Comparison of ENCODE assay signal across 7 mouse cellular contexts in the genomic region with DNA sequence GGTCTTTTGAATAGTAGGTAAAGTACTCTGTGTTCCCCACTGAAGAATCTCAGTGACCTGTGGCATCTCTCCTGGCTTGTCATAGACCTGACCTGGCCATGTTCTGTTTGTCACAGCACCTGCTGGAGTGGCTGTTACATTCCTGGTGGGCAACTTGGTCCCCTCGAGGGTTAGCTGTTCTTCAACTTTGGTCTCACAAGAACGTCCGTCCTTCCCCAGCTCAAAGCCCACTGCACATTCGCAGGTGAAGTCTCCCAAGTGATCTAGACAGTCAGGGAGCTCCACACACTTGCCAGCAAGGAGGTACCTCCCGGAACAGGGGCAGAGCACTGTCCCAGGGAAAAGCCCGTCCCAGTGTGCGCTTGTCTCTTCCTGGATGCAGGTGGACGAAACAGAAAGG. TPM values are rescaled to one million over a fixed set of nuclear protein-coding genes. Genes with fewer than 3 reads are reported as not detected.
A peak's percentile ranks its signal among the peaks of the same experiment; 100 is the strongest.
DNase-seq lines count a peak whose midpoint lies in the region; ATAC-seq and TF ChIP-seq lines count a peak whose summit lies in the region.

No protein-coding gene starts in this region.

- H3K4me3 ChIP-seq in heart, embryonic 11.5 days (ENCODE audit: low read depth, low read length): peak overlapping the region; percentile 52
- H3K4me3 ChIP-seq in liver, embryonic 11.5 days (ENCODE audit: low read depth, low read length): peak overlapping the region; percentile 43
- H3K4me3 ChIP-seq in stomach, postnatal 0 days (ENCODE audit: low read depth, low read length): peak overlapping the region; percentile 43

- H3K27ac ChIP-seq in heart, embryonic 11.5 days (ENCODE audit: low read depth, low read length): no peak overlapping the region
- peak overlapping the region; percentile 53 for H3K27ac ChIP-seq in liver, embryonic 11.5 days (ENCODE audit: low read depth, low read length)
- H3K27ac ChIP-seq in stomach, postnatal 0 days (replicated peaks): peak overlapping the region; percentile 77

- DNase-seq in ovary, postnatal 14 days (ENCODE audit: low spot score): peak; percentile 0
- DNase-seq in ovary, postnatal 10 days (ENCODE audit: low spot score): no peak
- no peak for DNase-seq in liver, embryonic 11.5 days (ENCODE audit: low spot score)
- DNase-seq in stomach, postnatal 0 days (ENCODE audit: low spot score): peak; percentile 13
- no peak for DNase-seq in cerebellum, adult 11-12 months
- no peak for DNase-seq in thymus, postnatal 0 days (ENCODE audit: low spot score)

- no peaks in the 10 kb centered on the region for H3K36me3 ChIP-seq in heart, embryonic 11.5 days (ENCODE audit: control insufficient read depth, insufficient read depth, low read length)
- no peaks in the 10 kb centered on the region for H3K36me3 ChIP-seq in liver, embryonic 11.5 days (ENCODE audit: control insufficient read depth, insufficient read depth, low read length)
- H3K36me3 ChIP-seq in stomach, postnatal 0 days (ENCODE audit: control insufficient read depth, insufficient read depth, low read length): no peaks in the 10 kb centered on the region

- no peak for TF ChIP-seq EP300 in stomach, postnatal 0 days (optimal IDR thresholded peaks at IDR 0.05)

- peak overlapping the region; percentile 73 for H3K4me2 ChIP-seq in heart, embryonic 11.5 days
- H3K4me2 ChIP-seq in liver, embryonic 11.5 days: peak overlapping the region; percentile 68
- peak overlapping the region; percentile 72 for H3K4me2 ChIP-seq in stomach, postnatal 0 days (replicated peaks; ENCODE audit: low read depth)

- TF ChIP-seq CTCF in stomach, postnatal 0 days (IDR thresholded peaks at IDR 0.05; ENCODE audit: low read depth): no peak

- H3K9ac ChIP-seq in heart, embryonic 11.5 days (ENCODE audit: low read depth, low read length): peak overlapping the region; percentile 71
- H3K9ac ChIP-seq in liver, embryonic 11.5 days (ENCODE audit: low read depth, low read length): no peak overlapping the region; the same call in 1 of the 2 replicates
- H3K9ac ChIP-seq in stomach, postnatal 0 days (ENCODE audit: low read length): peak overlapping the region; percentile 57

- no peak for ATAC-seq in heart, embryonic 11.5 days (replicated peaks; ENCODE audit: insufficient number of reproducible peaks, low FRiP score, low TSS enrichment)
- no peak for ATAC-seq in liver, embryonic 11.5 days (replicated peaks; ENCODE audit: low FRiP score)
- no peak for ATAC-seq in stomach, postnatal 0 days (ENCODE audit: low FRiP score, low TSS enrichment)

- H3K4me1 ChIP-seq in heart, embryonic 11.5 days (ENCODE audit: control insufficient read depth, insufficient read depth, low read length): peaks cover 5% of the 10 kb centered on the region; the same call in 1 of the 2 replicates
- no peaks in the 10 kb centered on the region for H3K4me1 ChIP-seq in liver, embryonic 11.5 days (replicated peaks; ENCODE audit: control insufficient read depth, insufficient read depth, low read length)
- H3K4me1 ChIP-seq in stomach, postnatal 0 days (replicated peaks; ENCODE audit: control insufficient read depth, insufficient read depth): 0 out of 2 replicates have a peak, but pooled peaks cover 2% of the 10 kb centered on the region

- WGBS in heart, embryonic 11.5 days (ENCODE audit: insufficient replicate concordance): 21% methylated on average over 8 of the region's 8 CpGs
- WGBS in liver, embryonic 11.5 days: 33% methylated on average over 8 of the region's 8 CpGs
- WGBS in stomach, postnatal 0 days: 34% methylated on average over 8 of the region's 8 CpGs

- H3K27me3 ChIP-seq in heart, embryonic 11.5 days (ENCODE audit: control insufficient read depth, insufficient read depth, low read length): no peaks in the 10 kb centered on the region
- no peaks in the 10 kb centered on the region for H3K27me3 ChIP-seq in liver, embryonic 11.5 days (replicated peaks; ENCODE audit: control insufficient read depth, insufficient read depth, low read length)
- H3K27me3 ChIP-seq in stomach, postnatal 0 days (ENCODE audit: control insufficient read depth, insufficient read depth, low read length): no peaks in the 10 kb centered on the region

- H3K9me3 ChIP-seq in heart, embryonic 11.5 days (replicated peaks; ENCODE audit: control insufficient read depth, low read length): no peaks in the 10 kb centered on the region
- no peaks in the 10 kb centered on the region for H3K9me3 ChIP-seq in liver, embryonic 11.5 days (ENCODE audit: control insufficient read depth, low read length)
- H3K9me3 ChIP-seq in stomach, postnatal 0 days (ENCODE audit: control insufficient read depth, low read length): no peaks in the 10 kb centered on the region

RNA-seq across cellular contexts. Expression of a gene that starts 1.3 kb away (rescaled TPM):
- 11.0 and 12.8 TPM in 2 replicates for polyA plus RNA-seq in heart, embryonic 11.5 days (2014; fragmentation: Nextera tagmentation; extraction: Ambion mirVana)
- polyA plus RNA-seq in liver, embryonic 11.5 days (2014; fragmentation: Nextera tagmentation; extraction: Ambion mirVana): 10.7 and 12.9 TPM in 2 replicates
- polyA plus RNA-seq in stomach, postnatal 0 days (2015; fragmentation: Nextera tagmentation; extraction: Ambion mirVana): 7.1 and 7.8 TPM in 2 replicates
- 4.6 and 5.0 TPM in 2 replicates for polyA plus RNA-seq in thymus, postnatal 0 days (2015; fragmentation: Nextera tagmentation; extraction: Ambion mirVana)

RNA-seq across cellular contexts. Expression of a gene that starts 56.2 kb away (rescaled TPM):
- 0.13 TPM in 1 of 2 replicates, not detected in the other for polyA plus RNA-seq in heart, embryonic 11.5 days (2014; fragmentation: Nextera tagmentation; extraction: Ambion mirVana)
- not detected in 2 replicates for polyA plus RNA-seq in liver, embryonic 11.5 days (2014; fragmentation: Nextera tagmentation; extraction: Ambion mirVana)
- 0.90 and 1.0 TPM in 2 replicates for polyA plus RNA-seq in stomach, postnatal 0 days (2015; fragmentation: Nextera tagmentation; extraction: Ambion mirVana)
- polyA plus RNA-seq in thymus, postnatal 0 days (2015; fragmentation: Nextera tagmentation; extraction: Ambion mirVana): not detected in 2 replicates

Comparison
In these comparisons a context has a peak if more than half of its experiments do, and no peak if none do; other contexts are left out.
1. DNase-seq: peak in ovary, postnatal 14 days (single experiment) and stomach, postnatal 0 days (single experiment); none in ovary, postnatal 10 days (single experiment), liver, embryonic 11.5 days (single experiment), cerebellum, adult 11-12 months (single experiment) and thymus, postnatal 0 days (single experiment).
2. Peak in every context shown above with its lines, with median percentiles within 50 percentile points of each other: H3K4me2 ChIP-seq and H3K4me3 ChIP-seq.